Mouse (Mus musculus): ENCODE data around the gene Cirbp. TPM values are rescaled to one million over a fixed set of nuclear protein-coding genes. Genes with fewer than 3 reads are reported as not detected.

The Cirbp gene
- polyA plus RNA-seq, 1 experiment: 200 TPM

- Histone ChIP-seq H3K4me1 (ENCODE audit: control insufficient read depth, insufficient read depth, low read length) (no peaks in the 10 kb centered on the region; the same call in 1 of the 2 replicates), H3K4me3 (replicated peaks; ENCODE audit: extremely low read depth, low read depth, low read length) (no peak overlapping the region)
- 44% methylated on average over 16 of the region's 16 CpGs for WGBS
- no peak for DNase-seq
- TF ChIP-seq CTCF (IDR thresholded peaks at IDR 0.05; ENCODE audit: insufficient read depth, low read length) (no peak), POLR2A (IDR thresholded peaks at IDR 0.05; ENCODE audit: borderline replicate concordance, extremely low read depth, low read depth, low read length) (no peak)
Measured at GRCm38 (mm10) chr10:80215048-80215772, 49.4 kb downstream of the Cirbp start.

- TF ChIP-seq POLR2A (IDR thresholded peaks at IDR 0.05; ENCODE audit: borderline replicate concordance, extremely low read depth, low read depth, low read length) (no peak), CTCF (IDR thresholded peaks at IDR 0.05; ENCODE audit: insufficient read depth, low read length) (no peak)
- Histone ChIP-seq H3K4me3 (replicated peaks; ENCODE audit: extremely low read depth, low read depth, low read length) (no peak overlapping the region), H3K4me1 (ENCODE audit: control insufficient read depth, insufficient read depth, low read length) (no peaks in the 10 kb centered on the region; the same call in 1 of the 2 replicates)
- WGBS: 59% methylated on average over 6 of the region's 9 CpGs
- no peak for DNase-seq
Measured at GRCm38 (mm10) chr10:80220676-80221075, 54.9 kb downstream of the Cirbp start.

Other genes with a start within 250 kb of the Cirbp start
- gene Kiss1r, start 249.0 kb upstream of the Cirbp start, polyA plus RNA-seq (2012; rRNA removed): 20.9 and 24.4 TPM in 2 replicates
- 129 and 162 TPM in 2 replicates for gene R3hdm4, start 244.8 kb upstream of the Cirbp start, polyA plus RNA-seq (2012; rRNA removed)
- gene Arid3a, start 238.9 kb upstream of the Cirbp start, polyA plus RNA-seq (2012; rRNA removed): 7.8 and 8.6 TPM in 2 replicates
- 33.5 and 35.5 TPM in 2 replicates for gene Wdr18, start 205.8 kb upstream of the Cirbp start, polyA plus RNA-seq (2012; rRNA removed)
- 0.33 TPM in 1 of 2 replicates, not detected in the other for gene Grin3b, start 195.3 kb upstream of the Cirbp start, polyA plus RNA-seq (2012; rRNA removed)
- gene Tmem259, start 181.7 kb upstream of the Cirbp start, polyA plus RNA-seq (2012; rRNA removed): 294 and 318 TPM in 2 replicates
- gene Cnn2, start 177.4 kb upstream of the Cirbp start, polyA plus RNA-seq (2012; rRNA removed): 387 and 395 TPM in 2 replicates
- gene Abca7, start 169.5 kb upstream of the Cirbp start, polyA plus RNA-seq (2012; rRNA removed): 31.4 and 38.2 TPM in 2 replicates
- gene Arhgap45, start 149.3 kb upstream of the Cirbp start, polyA plus RNA-seq (2012; rRNA removed): 102 and 103 TPM in 2 replicates
- gene Polr2e, start 126.2 kb upstream of the Cirbp start, polyA plus RNA-seq (2012; rRNA removed): 199 and 208 TPM in 2 replicates
- 581 and 623 TPM in 2 replicates for gene Gpx4, start 118.8 kb upstream of the Cirbp start, polyA plus RNA-seq (2012; rRNA removed)
- 83.7 and 85.8 TPM in 2 replicates for gene Sbno2, start 60.4 kb upstream of the Cirbp start, polyA plus RNA-seq (2012; rRNA removed)
- gene Stk11, start 50.2 kb upstream of the Cirbp start, polyA plus RNA-seq (2012; rRNA removed): 161 and 168 TPM in 2 replicates
- 709 and 1,054 TPM in 2 replicates for gene Atp5d, start 27.4 kb upstream of the Cirbp start, polyA plus RNA-seq (2012; rRNA removed)
- 29.9 and 31.5 TPM in 2 replicates for gene Cbarp, start 25.1 kb upstream of the Cirbp start, polyA plus RNA-seq (2012; rRNA removed)
- gene Midn, start 17.7 kb upstream of the Cirbp start, polyA plus RNA-seq (2012; rRNA removed): 110 and 150 TPM in 2 replicates
- 11.2 and 14.0 TPM in 2 replicates for gene 1600002K03Rik, start 7.0 kb downstream of the Cirbp start, polyA plus RNA-seq (2012; rRNA removed)
- 3.6 and 4.7 TPM in 2 replicates for gene Efna2, start 13.5 kb downstream of the Cirbp start, polyA plus RNA-seq (2012; rRNA removed)
- gene Mum1, start 60.4 kb downstream of the Cirbp start, polyA plus RNA-seq (2012; rRNA removed): 39.6 and 42.0 TPM in 2 replicates
- gene Ndufs7, start 83.1 kb downstream of the Cirbp start, polyA plus RNA-seq (2012; rRNA removed): 421 and 497 TPM in 2 replicates
- 26.4 and 29.7 TPM in 2 replicates for gene Gamt, start 95.0 kb downstream of the Cirbp start, polyA plus RNA-seq (2012; rRNA removed)
- gene Dazap1, start 95.5 kb downstream of the Cirbp start, polyA plus RNA-seq (2012; rRNA removed): 65.9 and 68.5 TPM in 2 replicates
- gene Rps15, start 126.5 kb downstream of the Cirbp start, polyA plus RNA-seq (2012; rRNA removed): 1,318 and 1,397 TPM in 2 replicates
- 3.8 and 4.1 TPM in 2 replicates for gene Apc2, start 130.0 kb downstream of the Cirbp start, polyA plus RNA-seq (2012; rRNA removed)
- gene 2310011J03Rik, start 154.6 kb downstream of the Cirbp start, polyA plus RNA-seq (2012; rRNA removed): 58.4 and 62.4 TPM in 2 replicates
- gene Pcsk4, start 163.5 kb downstream of the Cirbp start, polyA plus RNA-seq (2012; rRNA removed): 9.8 and 10.4 TPM in 2 replicates
- 23.7 and 26.8 TPM in 2 replicates for gene Reep6, start 164.0 kb downstream of the Cirbp start, polyA plus RNA-seq (2012; rRNA removed)
- gene Adamtsl5, start 182.4 kb downstream of the Cirbp start, polyA plus RNA-seq (2012; rRNA removed): 87.6 and 89.2 TPM in 2 replicates
- 5.5 and 6.0 TPM in 2 replicates for gene Plk5, start 190.5 kb downstream of the Cirbp start, polyA plus RNA-seq (2012; rRNA removed)
- 37.5 and 48.3 TPM in 2 replicates for gene Mex3d, start 221.7 kb downstream of the Cirbp start, polyA plus RNA-seq (2012; rRNA removed)
- gene Mbd3, start 233.6 kb downstream of the Cirbp start, polyA plus RNA-seq (2012; rRNA removed): 131 and 143 TPM in 2 replicates
- 1,202 and 1,263 TPM in 2 replicates for gene Uqcr11, start 240.8 kb downstream of the Cirbp start, polyA plus RNA-seq (2012; rRNA removed)